Mouse (Mus musculus): Measurements from ENCODE around the gene Gm20388. TPM values are rescaled to one million over a fixed set of nuclear protein-coding genes. Genes with fewer than 3 reads are reported as not detected.

The Gm20388 gene
- polyA plus RNA-seq, 1 experiment from 2014 or later, result not detected

DNA sequence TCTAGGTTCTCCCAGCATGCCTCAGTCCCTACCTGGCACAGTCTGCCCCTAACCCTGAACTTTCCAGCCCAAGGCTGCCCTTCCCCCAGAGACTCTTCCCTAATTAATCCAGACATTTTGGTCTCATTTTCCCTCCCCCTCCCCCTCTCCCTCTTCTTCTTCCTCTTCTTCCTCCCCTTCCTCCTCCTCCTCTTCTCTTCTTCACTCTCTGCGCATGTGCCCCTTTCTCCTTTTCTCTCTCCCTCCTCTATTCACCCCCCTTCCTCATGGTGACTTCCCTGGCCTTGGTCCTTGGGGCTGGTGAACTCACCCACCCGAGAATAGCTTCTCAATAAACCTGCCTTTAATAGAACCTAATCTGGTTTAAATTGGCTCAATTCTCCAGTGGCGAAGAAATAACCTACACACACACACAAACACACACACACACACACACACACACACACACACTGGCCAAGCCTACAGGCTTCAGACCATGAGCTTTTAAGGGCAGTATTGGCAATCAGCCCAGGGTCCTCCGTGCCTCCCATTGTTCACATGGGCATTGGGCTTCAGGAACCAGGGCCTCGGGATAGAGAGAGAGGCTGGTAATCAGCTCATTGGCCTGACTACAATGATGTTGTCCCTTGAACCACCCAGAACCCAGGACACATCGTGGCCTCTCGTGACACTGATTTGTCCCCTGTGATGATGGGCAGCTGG, 432.4 kb downstream of the Gm20388 start:
- Histone ChIP-seq H3K4me2 (replicated peaks; ENCODE audit: low read depth) (no peak overlapping the region), H3K27ac (replicated peaks) (no peak overlapping the region), H3K36me3 (ENCODE audit: control insufficient read depth, insufficient read depth, low read length) (no peaks in the 10 kb centered on the region), H3K4me1 (replicated peaks; ENCODE audit: control insufficient read depth, insufficient read depth) (no peaks in the 10 kb centered on the region), H3K9ac (ENCODE audit: low read length) (no peak overlapping the region), H3K9me3 (ENCODE audit: control insufficient read depth, low read length) (no peaks in the 10 kb centered on the region), H3K27me3 (ENCODE audit: control insufficient read depth, insufficient read depth, low read length) (no peaks in the 10 kb centered on the region), H3K4me3 (ENCODE audit: low read depth, low read length) (no peak overlapping the region)
- 64% methylated on average over 7 of the region's 7 CpGs for WGBS
- ATAC-seq (ENCODE audit: low FRiP score, low TSS enrichment), result no peak
- no peak for DNase-seq (ENCODE audit: low spot score)
- TF ChIP-seq CTCF (IDR thresholded peaks at IDR 0.05; ENCODE audit: low read depth) (no peak), EP300 (optimal IDR thresholded peaks at IDR 0.05) (no peak)

DNA sequence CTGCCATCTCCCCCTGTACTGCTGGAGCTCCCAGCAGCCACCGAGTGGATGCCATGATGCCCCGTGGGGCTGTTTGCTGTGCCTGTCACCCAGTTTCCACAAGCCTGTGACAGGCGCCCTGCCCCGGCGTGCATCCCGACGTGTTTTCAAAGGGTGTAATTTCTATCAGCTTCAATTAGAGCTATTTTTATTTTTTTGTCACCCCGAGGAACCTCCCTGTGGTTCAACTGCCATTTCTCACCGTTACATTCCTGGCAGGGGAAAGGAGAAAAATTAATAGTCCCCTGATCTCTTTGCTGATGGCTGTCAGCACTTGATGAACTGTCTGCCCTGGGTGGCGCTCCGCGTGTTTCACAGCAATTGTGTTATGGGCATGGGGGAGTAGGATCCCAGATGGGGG, 432.9 kb downstream of the Gm20388 start:
- WGBS, result 59% methylated on average over 12 of the region's 12 CpGs

DNA sequence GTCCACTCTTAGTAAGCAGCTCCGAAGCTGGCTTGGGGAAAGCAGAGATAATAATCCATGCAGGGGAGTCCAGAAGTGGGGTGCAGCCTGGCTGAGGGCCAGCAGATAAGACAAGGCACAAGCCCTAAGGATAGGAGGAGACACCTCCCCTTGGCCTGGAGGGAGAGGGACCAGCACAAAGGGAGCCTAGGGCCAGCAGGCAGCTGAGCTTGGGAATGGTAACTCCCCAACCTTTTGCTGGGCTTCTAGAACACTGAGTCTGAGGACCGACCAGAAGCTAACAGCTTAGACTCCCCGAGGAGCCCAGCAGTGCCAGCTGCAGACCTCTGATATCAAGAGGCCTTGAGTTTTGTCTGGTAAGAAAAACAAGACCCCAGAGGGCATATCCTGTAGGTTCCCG, 433.5 kb downstream of the Gm20388 start:
- 38% methylated on average over 4 of the region's 4 CpGs for WGBS
- no peaks in the 10 kb centered on the region for H3K4me1 ChIP-seq (replicated peaks; ENCODE audit: control insufficient read depth, insufficient read depth)
- H3K27me3 ChIP-seq (ENCODE audit: control insufficient read depth, insufficient read depth, low read length), result no peaks in the 10 kb centered on the region
- no peak overlapping the region for H3K27ac ChIP-seq (replicated peaks)
- TF ChIP-seq EP300 (optimal IDR thresholded peaks at IDR 0.05) (no peak), CTCF (IDR thresholded peaks at IDR 0.05; ENCODE audit: low read depth) (no peak)
- no peaks in the 10 kb centered on the region for H3K36me3 ChIP-seq (ENCODE audit: control insufficient read depth, insufficient read depth, low read length)
- DNase-seq (ENCODE audit: low spot score) (no peak), ATAC-seq (ENCODE audit: low FRiP score, low TSS enrichment) (no peak)
- no peak overlapping the region for H3K4me2 ChIP-seq (replicated peaks; ENCODE audit: low read depth)
- no peaks in the 10 kb centered on the region for H3K9me3 ChIP-seq (ENCODE audit: control insufficient read depth, low read length)
- no peak overlapping the region for H3K4me3 ChIP-seq (ENCODE audit: low read depth, low read length)
- no peak overlapping the region for H3K9ac ChIP-seq (ENCODE audit: low read length)

More for the DNA sequence above, 432.9 kb downstream of the Gm20388 start:
- H3K9me3 ChIP-seq (ENCODE audit: control insufficient read depth, low read length), result no peaks in the 10 kb centered on the region
- no peak for ATAC-seq (ENCODE audit: low FRiP score, low TSS enrichment)
- H3K27ac ChIP-seq (replicated peaks), result no peak overlapping the region
- H3K4me1 ChIP-seq (replicated peaks; ENCODE audit: control insufficient read depth, insufficient read depth), result no peaks in the 10 kb centered on the region
- no peak overlapping the region for H3K4me2 ChIP-seq (replicated peaks; ENCODE audit: low read depth)
- TF ChIP-seq CTCF (IDR thresholded peaks at IDR 0.05; ENCODE audit: low read depth) (no peak), EP300 (optimal IDR thresholded peaks at IDR 0.05) (no peak)
- no peak for DNase-seq (ENCODE audit: low spot score)
- H3K27me3 ChIP-seq (ENCODE audit: control insufficient read depth, insufficient read depth, low read length), result no peaks in the 10 kb centered on the region
- no peaks in the 10 kb centered on the region for H3K36me3 ChIP-seq (ENCODE audit: control insufficient read depth, insufficient read depth, low read length)
- H3K4me3 ChIP-seq (ENCODE audit: low read depth, low read length), result no peak overlapping the region
- no peak overlapping the region for H3K9ac ChIP-seq (ENCODE audit: low read length)

DNA sequence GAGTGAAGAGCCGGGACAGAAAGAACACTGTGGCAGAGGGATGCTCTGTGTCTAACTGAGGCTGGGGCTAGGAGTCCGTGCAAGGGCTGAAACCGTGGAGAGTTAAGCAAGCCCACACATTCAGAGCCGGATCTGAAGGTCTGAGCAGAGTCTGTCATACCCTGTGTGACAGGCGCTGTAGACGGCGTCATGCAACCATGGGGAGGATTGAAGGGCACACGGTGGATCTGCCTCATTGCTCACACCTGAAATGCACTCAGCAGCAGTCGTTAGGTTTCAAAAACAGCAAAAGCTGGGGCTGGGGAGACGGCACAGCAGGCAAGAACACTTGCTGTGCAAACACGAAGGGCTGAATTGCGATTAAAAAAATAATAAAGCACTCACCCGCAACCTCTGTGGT, 433.9 kb downstream of the Gm20388 start:
- no peak overlapping the region for H3K27ac ChIP-seq (replicated peaks)
- DNase-seq (ENCODE audit: low spot score) (no peak), ATAC-seq (ENCODE audit: low FRiP score, low TSS enrichment) (no peak)
- no peaks in the 10 kb centered on the region for H3K4me1 ChIP-seq (replicated peaks; ENCODE audit: control insufficient read depth, insufficient read depth)
- H3K4me3 ChIP-seq (ENCODE audit: low read depth, low read length), result no peak overlapping the region
- H3K36me3 ChIP-seq (ENCODE audit: control insufficient read depth, insufficient read depth, low read length), result no peaks in the 10 kb centered on the region
- 52% methylated on average over 13 of the region's 13 CpGs for WGBS
- TF ChIP-seq CTCF (IDR thresholded peaks at IDR 0.05; ENCODE audit: low read depth) (no peak), EP300 (optimal IDR thresholded peaks at IDR 0.05) (no peak)
- no peaks in the 10 kb centered on the region for H3K27me3 ChIP-seq (ENCODE audit: control insufficient read depth, insufficient read depth, low read length)
- H3K4me2 ChIP-seq (replicated peaks; ENCODE audit: low read depth), result no peak overlapping the region
- H3K9ac ChIP-seq (ENCODE audit: low read length), result no peak overlapping the region
- no peaks in the 10 kb centered on the region for H3K9me3 ChIP-seq (ENCODE audit: control insufficient read depth, low read length)

DNA sequence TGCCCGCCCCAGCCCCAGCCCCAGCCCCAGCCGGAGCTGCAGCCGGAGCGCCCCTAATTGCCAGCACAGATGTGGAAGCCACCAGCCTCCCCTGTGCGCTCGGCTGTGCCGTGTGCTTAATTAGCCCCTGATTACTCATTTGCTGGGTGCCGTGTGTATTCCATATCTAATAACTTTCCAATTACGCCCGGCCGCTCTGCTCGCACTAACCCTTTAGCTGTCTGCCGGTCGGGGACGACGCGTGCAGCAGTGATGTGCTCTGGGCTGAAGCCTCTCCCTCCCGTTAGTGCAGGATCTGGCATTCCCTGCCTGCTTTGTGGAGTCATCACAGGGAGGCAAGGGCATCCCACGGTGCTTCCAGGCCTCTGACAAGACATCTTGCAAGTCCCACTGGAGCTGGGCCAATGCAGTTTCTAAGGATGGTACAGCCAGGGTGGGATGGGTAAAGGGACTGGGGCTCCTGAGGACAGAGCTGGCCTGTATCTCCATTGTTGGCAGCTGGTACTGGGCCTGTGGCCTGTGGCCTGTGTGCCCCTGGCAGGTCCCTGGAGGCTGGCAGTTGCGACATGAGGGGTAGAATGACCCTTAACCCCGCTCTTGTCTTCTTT, 437.2 kb downstream of the Gm20388 start:
- WGBS, result 87% methylated on average over 21 of the region's 21 CpGs
- no peak overlapping the region for H3K9ac ChIP-seq (ENCODE audit: low read length)
- no peaks in the 10 kb centered on the region for H3K9me3 ChIP-seq (ENCODE audit: control insufficient read depth, low read length)
- no peak overlapping the region for H3K27ac ChIP-seq (replicated peaks)
- H3K4me2 ChIP-seq (replicated peaks; ENCODE audit: low read depth), result no peak overlapping the region
- ATAC-seq (ENCODE audit: low FRiP score, low TSS enrichment), result no peak
- no peak overlapping the region for H3K4me3 ChIP-seq (ENCODE audit: low read depth, low read length)
- no peaks in the 10 kb centered on the region for H3K4me1 ChIP-seq (replicated peaks; ENCODE audit: control insufficient read depth, insufficient read depth)
- DNase-seq (ENCODE audit: low spot score), result no peak
- TF ChIP-seq CTCF (IDR thresholded peaks at IDR 0.05; ENCODE audit: low read depth) (no peak), EP300 (optimal IDR thresholded peaks at IDR 0.05) (no peak)
- no peaks in the 10 kb centered on the region for H3K36me3 ChIP-seq (ENCODE audit: control insufficient read depth, insufficient read depth, low read length)
- H3K27me3 ChIP-seq (ENCODE audit: control insufficient read depth, insufficient read depth, low read length), result no peaks in the 10 kb centered on the region

DNA sequence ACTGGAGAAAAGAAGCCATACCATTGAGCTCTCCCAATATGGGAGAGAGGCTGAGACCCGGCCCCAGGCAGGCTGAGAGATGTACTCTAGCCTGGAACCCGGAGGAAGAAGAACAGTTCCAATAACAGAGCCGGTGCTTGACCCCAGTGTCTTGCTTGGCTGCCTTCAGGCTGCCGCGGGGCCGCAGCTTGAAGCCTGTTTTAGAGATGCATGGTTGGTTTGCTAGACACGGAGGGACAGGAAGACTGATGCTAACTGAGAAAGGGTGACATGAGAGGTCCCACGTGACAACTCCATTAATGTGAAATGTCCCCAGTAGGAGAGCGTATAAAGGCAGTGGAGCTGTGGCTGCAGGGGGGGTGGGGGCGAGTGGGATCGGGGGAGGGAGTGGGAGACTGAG, 438.3 kb downstream of the Gm20388 start:
- no peak for DNase-seq (ENCODE audit: low spot score)
- H3K36me3 ChIP-seq (ENCODE audit: control insufficient read depth, insufficient read depth, low read length), result no peaks in the 10 kb centered on the region
- H3K4me2 ChIP-seq (replicated peaks; ENCODE audit: low read depth), result no peak overlapping the region
- no peak overlapping the region for H3K4me3 ChIP-seq (ENCODE audit: low read depth, low read length)
- 54% methylated on average over 11 of the region's 11 CpGs for WGBS
- H3K4me1 ChIP-seq (replicated peaks; ENCODE audit: control insufficient read depth, insufficient read depth), result no peaks in the 10 kb centered on the region
- no peak for ATAC-seq (ENCODE audit: low FRiP score, low TSS enrichment)
- H3K9ac ChIP-seq (ENCODE audit: low read length), result no peak overlapping the region
- H3K9me3 ChIP-seq (ENCODE audit: control insufficient read depth, low read length), result no peaks in the 10 kb centered on the region
- no peak for TF ChIP-seq EP300 (optimal IDR thresholded peaks at IDR 0.05)
- TF ChIP-seq CTCF (IDR thresholded peaks at IDR 0.05; ENCODE audit: low read depth), result no peak
- no peaks in the 10 kb centered on the region for H3K27me3 ChIP-seq (ENCODE audit: control insufficient read depth, insufficient read depth, low read length)
- no peak overlapping the region for H3K27ac ChIP-seq (replicated peaks)
